Mouse (Mus musculus) 3134 (cell line): ENCODE measurements around the gene Vmn1r199.
"Not testable (repeated sequence)": the region's sequence is repeated elsewhere in the genome, so short reads cannot be mapped to it uniquely, and the experiment has no call there.

ENCODE experiments used
- DNase-seq: peaks from one replicate; pipeline ENCODE4 v3.0.0-alpha.2; 2011; ENCODE audit warnings: low spot score; ENCODE audit not compliant: insufficient read length; ENCODE audit errors: extremely low read depth

The Vmn1r199 gene

DNA sequence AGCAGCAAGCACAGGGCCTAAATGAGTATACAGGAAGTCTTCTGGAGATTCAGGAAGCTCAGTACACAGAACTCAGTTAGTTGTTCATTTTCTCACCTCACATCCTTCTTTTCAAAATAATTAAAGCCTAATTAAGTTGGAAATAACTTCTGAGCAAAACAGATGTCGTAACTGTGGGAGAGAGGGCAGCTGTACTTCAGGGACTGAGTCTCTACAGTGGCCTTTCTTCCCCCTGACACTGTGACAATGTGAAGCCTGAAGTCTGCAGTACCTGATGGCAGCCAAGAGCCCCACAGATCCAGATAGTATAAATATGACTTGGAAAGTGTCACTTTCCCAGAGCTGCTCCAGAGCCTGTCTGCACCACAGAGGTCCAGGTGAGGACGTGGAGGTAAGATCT is at the start of gene Vmn1r199:
Gene Vmn1r199, plus strand, starts transcription at position 301 of the 400 bp plus-strand sequence.
- no peak for DNase-seq

GRCm38 (mm10) chr13:22333269-22333668 is 46.3 kb upstream of the Vmn1r199 start:
- DNase-seq = no peak

DNA sequence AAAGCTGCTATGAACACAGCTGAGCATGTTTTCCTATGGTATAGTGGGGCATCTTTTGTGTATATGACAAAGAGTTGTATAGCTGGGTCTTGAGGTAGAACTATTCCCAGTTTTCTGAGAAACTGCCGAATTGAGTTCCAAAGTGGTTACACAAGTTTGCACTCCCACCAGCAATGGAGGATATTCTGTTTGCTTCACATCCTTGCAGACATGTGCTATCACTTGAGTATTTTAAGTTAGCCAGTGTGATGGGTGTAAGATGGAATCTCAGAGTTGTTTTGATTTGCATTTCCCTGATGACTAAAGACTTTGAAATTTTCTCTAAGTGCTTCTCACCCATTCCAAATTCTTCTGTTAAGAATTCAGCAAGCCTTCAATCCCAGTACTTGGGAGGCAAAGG is 44.1 kb upstream of the Vmn1r199 start:
- no peak for DNase-seq

DNA sequence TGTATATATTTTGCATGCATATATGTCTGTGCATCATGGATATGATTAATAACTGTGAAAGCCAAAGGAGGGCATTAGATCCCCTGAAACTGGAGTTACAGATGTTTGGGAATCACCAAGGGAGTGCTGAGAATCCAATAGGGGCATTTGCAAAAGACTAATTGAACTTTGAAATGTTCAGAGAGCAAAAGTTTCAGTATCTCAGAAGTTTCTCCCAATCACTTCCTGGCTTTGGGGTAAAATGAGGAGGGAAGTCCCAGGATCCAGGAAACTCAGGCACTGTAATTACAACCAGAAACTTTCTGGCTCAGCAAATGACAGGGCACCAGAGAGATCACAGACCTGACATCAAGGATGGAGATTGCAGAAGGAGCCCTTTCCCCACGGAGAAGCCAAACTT is 29.6 kb upstream of the Vmn1r199 start, which contains the start of gene Vmn1r198:
Gene Vmn1r198, plus strand, starts transcription at position 301 of the 400 bp plus-strand sequence.
- no peak for DNase-seq

DNA sequence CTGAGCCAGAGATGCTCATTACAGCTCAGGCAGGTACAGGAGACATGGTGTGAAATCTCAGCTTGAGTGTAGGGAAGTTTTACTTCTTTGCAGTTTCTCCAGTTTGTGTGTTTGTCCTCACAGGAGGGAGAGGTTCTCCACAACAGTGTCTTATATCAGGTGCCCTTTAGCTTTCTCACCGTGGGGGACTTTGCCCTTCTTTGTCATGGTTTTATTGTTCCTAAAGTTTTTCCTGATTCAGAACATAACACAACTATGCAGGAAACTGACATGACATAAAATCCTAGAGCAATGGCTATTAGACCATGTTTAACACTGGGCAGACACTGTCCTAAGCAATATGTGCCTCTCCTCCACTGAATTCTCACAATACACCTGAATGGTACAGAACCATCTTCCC is 28.8 kb upstream of the Vmn1r199 start:
- no peak for DNase-seq

DNA sequence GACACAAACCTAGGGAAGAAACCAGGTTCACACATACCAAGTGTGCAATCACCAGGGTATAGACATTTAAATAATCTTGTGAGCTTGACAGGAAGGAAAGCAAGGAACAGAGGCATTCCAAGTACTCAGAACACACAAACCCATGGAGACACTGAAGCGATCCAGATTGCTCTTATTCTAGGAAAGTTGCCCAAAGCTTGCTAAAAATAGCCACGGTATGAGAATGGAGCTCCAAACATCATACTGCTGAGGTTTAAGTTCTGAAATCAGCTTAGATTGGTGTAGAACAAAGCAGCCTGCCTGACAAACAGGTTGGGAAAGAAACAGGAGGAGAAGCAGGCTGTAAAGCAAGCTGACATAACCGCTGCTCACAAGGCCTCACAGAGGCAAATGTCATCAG is 1.5 kb downstream of the Vmn1r199 start:
- DNase-seq = not testable (repeated sequence)

GRCm38 (mm10) chr13:22383401-22383800 is 3.8 kb downstream of the Vmn1r199 start:
- no peak for DNase-seq

- no peak for DNase-seq
Observed at GRCm38 (mm10) chr13:22387050-22387449, 7.4 kb downstream of the Vmn1r199 start.

DNA sequence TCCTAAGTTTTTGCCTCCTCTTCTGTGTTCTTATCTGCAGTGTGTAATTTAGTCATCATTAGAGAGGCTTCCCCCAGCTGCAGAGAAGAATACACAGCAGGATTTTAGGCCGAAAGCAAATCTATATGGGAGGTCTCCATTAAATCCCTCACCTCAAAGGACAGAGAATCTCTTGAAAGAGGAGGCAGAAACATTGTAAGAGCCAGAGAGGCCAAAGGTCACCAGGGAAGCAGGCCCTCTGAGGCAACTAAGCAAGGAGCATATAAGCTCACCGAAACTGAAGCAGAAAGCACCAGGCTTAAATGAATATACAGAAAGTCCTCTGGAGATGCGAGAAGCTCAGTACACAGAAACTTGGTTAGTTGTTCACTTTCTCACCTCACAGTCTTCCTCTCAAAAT is 10.5 kb downstream of the Vmn1r199 start, which contains the start of gene Vmn1r200:
Gene Vmn1r200, plus strand, starts transcription at position 301 of the 400 bp plus-strand sequence.
- DNase-seq = no peak

DNA sequence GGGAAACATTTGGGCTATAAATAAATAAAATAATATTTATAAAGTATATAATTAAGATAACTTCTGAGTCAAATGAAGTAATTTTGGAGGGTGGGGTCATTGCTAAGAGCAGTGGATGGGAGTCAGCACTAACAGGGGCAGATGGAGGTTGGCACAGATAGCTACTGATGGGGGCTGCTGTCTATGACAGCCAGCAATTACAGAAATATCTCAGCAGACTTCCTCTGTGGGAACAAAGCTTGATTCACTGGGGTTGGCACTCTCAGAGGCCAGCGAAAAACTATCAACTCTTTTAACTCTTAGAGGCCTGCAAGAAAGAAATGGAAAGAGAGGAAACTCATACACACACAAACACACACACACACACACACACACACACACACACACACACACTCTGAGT is 23.4 kb downstream of the Vmn1r199 start:
- no peak for DNase-seq
